Mouse (Mus musculus) limb, embryonic 15.5 days (tissue): ENCODE results near the gene Olfr1249. TPM values are rescaled to one million over a fixed set of nuclear protein-coding genes. Genes with fewer than 3 reads are reported as not detected.
"Not testable (repeated sequence)": the region's sequence is repeated elsewhere in the genome, so short reads cannot be mapped to it uniquely, and the experiment has no call there.

Experiments used
- ATAC-seq: fragments of 200-750 bp; cut with Nextera tagmentation; 2 replicates; pipeline ENCODE4 v1.8.0; 2017; ENCODE audit warnings: low read depth, moderate TSS enrichment; ENCODE audit not compliant: insufficient number of reproducible peaks, low FRiP score, low TSS enrichment
- H3K27ac ChIP-seq: fragments of 300-500 bp; sonication (generic); 2 replicates; pipeline ENCODE4 v1.5.1; 2015; ENCODE audit warnings: moderate library complexity, mild to moderate bottlenecking, inconsistent platforms
- H3K27me3 ChIP-seq: fragments of 300-500 bp; sonication (generic); 2 replicates; pipeline ENCODE4 v1.6.1; 2015; ENCODE audit warnings: inconsistent platforms
- H3K36me3 ChIP-seq: fragments of 300-500 bp; sonication (generic); 2 replicates; pipeline ENCODE4 v1.6.1; 2015; ENCODE audit warnings: inconsistent platforms
- H3K4me1 ChIP-seq: fragments of 300-500 bp; sonication (generic); 2 replicates; pipeline ENCODE4 v1.6.1; 2015; ENCODE audit warnings: inconsistent platforms
- H3K4me2 ChIP-seq: fragments of 300-500 bp; sonication (generic); 2 replicates; pipeline ENCODE4 v1.6.1; 2015; ENCODE audit warnings: mild to moderate bottlenecking, inconsistent platforms
- H3K4me3 ChIP-seq: fragments of 300-500 bp; sonication (generic); 2 replicates; pipeline ENCODE4 v1.5.1; 2015; ENCODE audit warnings: mild to moderate bottlenecking, inconsistent platforms
- H3K9ac ChIP-seq: fragments of 300-500 bp; sonication (generic); 2 replicates; pipeline ENCODE4 v1.6.1; 2015; ENCODE audit warnings: inconsistent platforms
- H3K9me3 ChIP-seq: fragments of 300-500 bp; sonication (generic); 2 replicates; pipeline ENCODE4 v1.6.1; 2016; ENCODE audit warnings: inconsistent platforms
- WGBS: fragments of 180-500 bp; shearing (Covaris S2); methylation state at CpG from one replicate; pipeline ENCODE4 v1.1.7; 2015; 5-methylcytosine and 5-hydroxymethylcytosine counted together
- polyA plus RNA-seq: library from polyadenylated mRNA; unstranded; fragments of >200 nt; fragmentation: Nextera tagmentation; extraction: Ambion mirVana; gene quantifications from 2 replicates; pipeline ENCODE4 v1.2.1, GENCODE M21; 2015

Olfr1249 gene
- not detected in 2 replicates for polyA plus RNA-seq

GRCm38 (mm10) chr2:89634883-89635282 is at the start of gene Olfr1249:
Olfr1249 (minus strand) TSS chr2:89634983.
- ATAC-seq, result no peak
- H3K27ac ChIP-seq, result no peak within 1 kb of the TSS
- no peaks in the 10 kb centered on the region for H3K9me3 ChIP-seq
- H3K9ac ChIP-seq, result no peak within 1 kb of the TSS
- H3K4me2 ChIP-seq, result no peak within 1 kb of the TSS
- 86% methylated on average over 2 of the region's 2 CpGs for WGBS
- no peak within 1 kb of the TSS for H3K4me3 ChIP-seq
- no peaks in the 10 kb centered on the region for H3K4me1 ChIP-seq
- no peaks in the 10 kb centered on the region for H3K36me3 ChIP-seq
- no peaks in the 10 kb centered on the region for H3K27me3 ChIP-seq

- Histone ChIP-seq H3K4me1 (no peaks in the 10 kb centered on the region), H3K9ac (no peak within 1 kb of the TSS), H3K27ac (no peak within 1 kb of the TSS), H3K4me3 (no peak within 1 kb of the TSS), H3K27me3 (no peaks in the 10 kb centered on the region), H3K9me3 (no peaks in the 10 kb centered on the region), H3K36me3 (no peaks in the 10 kb centered on the region), H3K4me2 (no peak within 1 kb of the TSS)
- no peak for ATAC-seq
Measured at GRCm38 (mm10) chr2:89671836-89672235, 37.1 kb upstream of the Olfr1249 start, which contains the start of gene Olfr1251. Olfr1251 (minus strand) TSS chr2:89671936.

GRCm38 (mm10) chr2:89661367-89661766 is 26.6 kb upstream of the Olfr1249 start, which contains the start of gene Olfr1250:
Olfr1250 (minus strand) TSS chr2:89661467.
- no peaks in the 10 kb centered on the region for H3K4me1 ChIP-seq

GRCm38 (mm10) chr2:89618145-89618544 is 16.6 kb downstream of the Olfr1249 start, which contains the start of gene Olfr1248:
Olfr1248 (minus strand) TSS chr2:89618245.
- H3K9me3 ChIP-seq, H3K36me3 ChIP-seq, ATAC-seq, H3K4me2 ChIP-seq, H3K4me3 ChIP-seq, H3K27ac ChIP-seq, H3K9ac ChIP-seq, H3K27me3 ChIP-seq, H3K4me1 ChIP-seq: not testable (repeated sequence)
- WGBS, result 85% methylated on average over 1 of the region's 1 CpGs

More at GRCm38 (mm10) chr2:89661367-89661766, 26.6 kb upstream of the Olfr1249 start, which contains the start of gene Olfr1250:
- ATAC-seq, result no peak
- Histone ChIP-seq H3K27ac (no peak within 1 kb of the TSS), H3K4me2 (no peak within 1 kb of the TSS), H3K4me3 (no peak within 1 kb of the TSS), H3K36me3 (no peaks in the 10 kb centered on the region), H3K27me3 (no peaks in the 10 kb centered on the region), H3K9me3 (no peaks in the 10 kb centered on the region), H3K9ac (no peak within 1 kb of the TSS)

DNA sequence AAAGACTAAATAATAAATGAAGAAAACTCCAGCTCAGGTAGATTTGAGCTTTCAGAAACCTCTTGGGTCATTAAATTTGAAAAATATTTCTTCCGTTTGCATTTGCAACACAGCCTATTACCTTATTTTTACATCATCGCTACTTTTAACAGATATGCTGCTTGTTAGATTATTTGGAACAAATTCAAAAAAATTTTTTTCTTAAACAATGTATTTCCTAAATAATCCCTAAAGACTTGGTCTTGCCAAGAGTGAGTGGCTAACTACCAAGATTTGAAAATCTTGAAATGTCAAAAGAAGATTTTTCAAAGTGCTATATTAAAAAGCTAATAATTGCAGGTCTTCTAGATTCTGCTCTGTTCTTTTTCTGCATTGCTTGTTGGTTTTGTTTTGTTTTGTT is 20.8 kb downstream of the Olfr1249 start, which contains the start of gene Olfr1247:
TSS of gene Olfr1247 (minus strand) at position 101 of the 400 bp plus-strand sequence.
- Histone ChIP-seq H3K4me1 (no peaks in the 10 kb centered on the region), H3K9me3 (no peaks in the 10 kb centered on the region), H3K4me2 (no peak within 1 kb of the TSS), H3K36me3 (no peaks in the 10 kb centered on the region), H3K9ac (no peak within 1 kb of the TSS), H3K4me3 (no peak within 1 kb of the TSS), H3K27ac (no peak within 1 kb of the TSS), H3K27me3 (no peaks in the 10 kb centered on the region)
- no peak for ATAC-seq
- WGBS, result 84% methylated on average over 2 of the region's 2 CpGs

DNA sequence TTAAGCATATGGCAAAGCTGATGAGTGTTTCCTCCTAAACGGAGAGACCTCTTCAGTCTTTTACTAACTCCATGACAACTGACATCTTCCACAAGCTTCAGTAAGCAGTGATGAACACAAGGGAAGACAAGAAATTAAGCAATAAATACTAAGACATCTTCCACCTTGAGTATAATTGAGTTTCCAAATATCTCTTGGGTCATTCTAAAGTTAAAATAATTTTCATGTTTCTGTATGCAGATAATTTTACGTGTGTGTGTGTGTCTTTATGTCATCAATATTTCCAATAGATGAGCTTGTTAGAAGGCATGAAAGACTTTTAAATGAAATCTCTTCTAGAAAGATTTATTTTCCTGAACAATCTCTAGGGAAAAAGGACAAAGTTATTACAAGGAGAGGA is 41.7 kb downstream of the Olfr1249 start, which contains the start of gene Olfr1246:
TSS of gene Olfr1246 (minus strand) at position 101 of the 400 bp plus-strand sequence.
- no peaks in the 10 kb centered on the region for H3K4me1 ChIP-seq
- no peak within 1 kb of the TSS for H3K27ac ChIP-seq
- no peak for ATAC-seq
- 78% methylated on average over 2 of the region's 2 CpGs for WGBS
- H3K9ac ChIP-seq, result no peak within 1 kb of the TSS
- H3K4me2 ChIP-seq, result no peak within 1 kb of the TSS
- no peaks in the 10 kb centered on the region for H3K36me3 ChIP-seq
- H3K27me3 ChIP-seq, result no peaks in the 10 kb centered on the region
- no peak within 1 kb of the TSS for H3K4me3 ChIP-seq
- H3K9me3 ChIP-seq, result no peaks in the 10 kb centered on the region

Other genes starting within 250 kb of the Olfr1249 start
- not detected in 2 replicates for gene Olfr1238, start 225.3 kb downstream of the Olfr1249 start, polyA plus RNA-seq
- not detected in 2 replicates for gene Olfr1239, start 214.6 kb downstream of the Olfr1249 start, polyA plus RNA-seq
- gene Olfr1240, start 192.0 kb downstream of the Olfr1249 start, polyA plus RNA-seq, result not detected in 2 replicates
- gene Olfr1241, start 147.9 kb downstream of the Olfr1249 start, polyA plus RNA-seq, result not detected in 2 replicates
- not detected in 2 replicates for gene Olfr1242, start 136.6 kb downstream of the Olfr1249 start, polyA plus RNA-seq
- not detected in 2 replicates for gene Olfr1243, start 103.5 kb downstream of the Olfr1249 start, polyA plus RNA-seq
- not detected in 2 replicates for gene Olfr1245, start 56.5 kb downstream of the Olfr1249 start, polyA plus RNA-seq
- not detected in 2 replicates for gene Olfr1246, start 41.8 kb downstream of the Olfr1249 start, polyA plus RNA-seq
- gene Olfr1247, start 20.9 kb downstream of the Olfr1249 start, polyA plus RNA-seq, result not detected in 2 replicates
- gene Olfr1248, start 16.7 kb downstream of the Olfr1249 start, polyA plus RNA-seq, result not detected in 2 replicates
- gene Olfr1250, start 26.5 kb upstream of the Olfr1249 start, polyA plus RNA-seq, result not detected in 2 replicates
- not detected in 2 replicates for gene Olfr1251, start 37.0 kb upstream of the Olfr1249 start, polyA plus RNA-seq
- gene Olfr1252, start 90.0 kb upstream of the Olfr1249 start, polyA plus RNA-seq, result not detected in 2 replicates
- not detected in 2 replicates for gene Olfr1253, start 122.1 kb upstream of the Olfr1249 start, polyA plus RNA-seq
- gene Olfr1254, start 158.6 kb upstream of the Olfr1249 start, polyA plus RNA-seq, result not detected in 2 replicates
- gene Olfr1255, start 177.1 kb upstream of the Olfr1249 start, polyA plus RNA-seq, result not detected in 2 replicates
- gene Olfr1256, start 206.6 kb upstream of the Olfr1249 start, polyA plus RNA-seq, result not detected in 2 replicates
- not detected in 2 replicates for gene Olfr48, start 213.2 kb upstream of the Olfr1249 start, polyA plus RNA-seq
- gene Olfr1257, start 243.5 kb upstream of the Olfr1249 start, polyA plus RNA-seq, result not detected in 2 replicates